ENCODE assay signal across 31 mouse cellular contexts in the genomic region with DNA sequence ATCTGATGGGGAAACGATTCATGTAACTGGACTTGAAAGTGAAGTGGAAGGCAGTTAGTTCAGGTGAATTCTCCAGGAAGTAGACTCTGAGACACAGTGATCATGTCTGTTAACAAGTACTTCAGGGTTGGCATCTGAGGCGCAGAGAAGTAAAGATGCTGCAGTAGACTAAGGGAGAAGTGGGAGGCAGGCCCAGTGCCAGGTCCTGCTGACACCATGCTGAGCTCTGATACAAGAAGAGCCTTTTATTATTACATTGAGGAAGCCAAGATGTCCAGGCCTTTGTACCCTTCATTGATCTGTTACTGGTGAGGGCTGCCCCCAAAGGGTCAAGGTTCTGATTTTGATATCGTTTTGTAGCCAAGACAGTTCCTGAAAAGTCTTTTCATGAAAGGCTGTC.
DNase-seq lines count a peak whose midpoint lies in the region; ATAC-seq and TF ChIP-seq lines count a peak whose summit lies in the region.
"Had no signal": no experiment of that assay in that cellular context is flagged by ENCODE, and none has a peak within 500 bp of the region (broad histone marks: within the 10 kb centered on the region; RNA-seq: fewer than 3 reads in every experiment).

No protein-coding gene starts in this region.

- H3K36me3 ChIP-seq in forebrain, postnatal 0 days (ENCODE audit: insufficient read depth) = no peaks in the 10 kb centered on the region
- H3K36me3 ChIP-seq: embryonic facial prominence, embryonic 10.5 days; embryonic facial prominence, embryonic 13.5 days; forebrain, embryonic 12.5 days; forebrain, embryonic 15.5 days; G1E; heart, embryonic 10.5 days; heart, embryonic 13.5 days had no signal

- 65% methylated on average over 3 of the region's 3 CpGs for WGBS in cerebellum, adult 2 months
- 84% methylated on average over 3 of the region's 3 CpGs for WGBS in forebrain, postnatal 0 days

- H3K9ac ChIP-seq in forebrain, postnatal 0 days = no peak overlapping the region
- H3K9ac ChIP-seq: embryonic facial prominence, embryonic 13.5 days; forebrain, embryonic 12.5 days; forebrain, embryonic 15.5 days; heart, embryonic 13.5 days; hindbrain, embryonic 14.5 days had no signal

- no peak overlapping the region for H3K27ac ChIP-seq in cerebellum, adult 2 months (ENCODE audit: insufficient read depth, low read length)
- H3K27ac ChIP-seq in forebrain, postnatal 0 days (ENCODE audit: low read depth, low read length) = no peak overlapping the region
- H3K27ac ChIP-seq: embryonic facial prominence, embryonic 10.5 days; embryonic facial prominence, embryonic 13.5 days; forebrain, embryonic 12.5 days; forebrain, embryonic 15.5 days; heart, adult 2 months; heart, embryonic 10.5 days; heart, embryonic 13.5 days; hindbrain, embryonic 14.5 days; hindbrain, postnatal 0 days had no signal

- no peak overlapping the region for H3K4me3 ChIP-seq in cerebellum, adult 2 months (replicated peaks; ENCODE audit: insufficient read depth, low read depth, low read length)
- no peak overlapping the region for H3K4me3 ChIP-seq in forebrain, postnatal 0 days (ENCODE audit: low read depth, low read length)
- H3K4me3 ChIP-seq: embryonic facial prominence, embryonic 10.5 days; embryonic facial prominence, embryonic 13.5 days; erythroblast, embryonic 14.5 days; forebrain, embryonic 12.5 days; forebrain, embryonic 15.5 days; heart, adult 2 months; heart, embryonic 10.5 days; heart, embryonic 13.5 days had no signal

- H3K4me2 ChIP-seq in forebrain, postnatal 0 days (ENCODE audit: low read depth) = no peak overlapping the region
- H3K4me2 ChIP-seq: embryonic facial prominence, embryonic 13.5 days; forebrain, embryonic 12.5 days; forebrain, embryonic 15.5 days; heart, embryonic 13.5 days; hindbrain, embryonic 14.5 days had no signal

- H3K4me1 ChIP-seq in cerebellum, adult 2 months (ENCODE audit: control insufficient read depth, insufficient read depth, low read length) = no peaks in the 10 kb centered on the region
- H3K4me1 ChIP-seq in forebrain, postnatal 0 days (ENCODE audit: insufficient read depth) = no peaks in the 10 kb centered on the region
- H3K4me1 ChIP-seq: embryonic facial prominence, embryonic 10.5 days; embryonic facial prominence, embryonic 13.5 days; forebrain, embryonic 12.5 days; forebrain, embryonic 15.5 days; heart, embryonic 10.5 days; heart, embryonic 13.5 days had no signal

- ATAC-seq in cerebellum, adult (ENCODE audit: insufficient number of reproducible peaks, low FRiP score, low TSS enrichment) = 0 out of 2 replicates have a peak, but pooled peaks have one; percentile 20
- no peak for ATAC-seq in forebrain, postnatal 0 days
- ATAC-seq: forebrain, embryonic 15.5 days; hindbrain, postnatal 0 days; inflammation-experienced regulatory T-cells, adult 6 months; intestine, embryonic 16.5 days; Patski had no signal

- DNase-seq in cerebellum, adult 8-10 months = no peak
- DNase-seq in cerebellum, adult 2 months = peak; percentile 18 to 29
- DNase-seq in cerebellum, postnatal 4 days (ENCODE audit: low spot score in 2 of 2) = no peak
- DNase-seq in brain, adult 2 months (ENCODE audit: low read depth, low spot score) = peak; percentile 30
- peak; percentile 40 to 47 for DNase-seq in cerebellum, postnatal 14 days
- no peak for DNase-seq in layer of hippocampus, adult 9-10 months (ENCODE audit: low spot score)
- no peak for DNase-seq in forebrain, postnatal 0 days
- DNase-seq: adrenal gland, postnatal 10 days; adrenal gland, postnatal 36 days; embryo, embryonic 11 days; gastrocnemius, postnatal 10 days; gastrocnemius, postnatal 36 days; heart, adult 2 months; heart, postnatal 14 days; heart, postnatal 4 days; kidney, adult 18-20 months had no signal

- no peak for TF ChIP-seq POLR2A in cerebellum, adult 2 months (IDR thresholded peaks at IDR 0.05; ENCODE audit: borderline replicate concordance, insufficient read depth, low read length)

- no peak for TF ChIP-seq CTCF in cerebellum, adult 2 months (IDR thresholded peaks at IDR 0.05; ENCODE audit: borderline replicate concordance, insufficient read depth, low read depth, low read length)
- TF ChIP-seq CTCF in forebrain, postnatal 0 days (IDR thresholded peaks at IDR 0.05; ENCODE audit: low read depth) = no peak

- H3K9me3 ChIP-seq in forebrain, postnatal 0 days (ENCODE audit: low read length) = no peaks in the 10 kb centered on the region
- H3K9me3 ChIP-seq: embryonic facial prominence, embryonic 10.5 days; embryonic facial prominence, embryonic 13.5 days; forebrain, embryonic 12.5 days; forebrain, embryonic 15.5 days; heart, embryonic 10.5 days; heart, embryonic 13.5 days had no signal

- no peaks in the 10 kb centered on the region for H3K27me3 ChIP-seq in cerebellum, adult 2 months (ENCODE audit: control insufficient read depth, insufficient read depth, low read length)
- H3K27me3 ChIP-seq in forebrain, postnatal 0 days (ENCODE audit: insufficient read depth, low read length) = no peaks in the 10 kb centered on the region
- H3K27me3 ChIP-seq: CH12.LX; embryonic facial prominence, embryonic 13.5 days; forebrain, embryonic 12.5 days; forebrain, embryonic 15.5 days; heart, embryonic 13.5 days; Patski had no signal

Comparison
In these comparisons a context has a peak if more than half of its experiments do, and no peak if none do; other contexts are left out.
1. DNase-seq: peak in cerebellum, adult 2 months (2 of 2), brain, adult 2 months (single experiment) and cerebellum, postnatal 14 days (2 of 2); none in cerebellum, adult 8-10 months (single experiment), cerebellum, postnatal 4 days (0 of 2), layer of hippocampus, adult 9-10 months (single experiment) and forebrain, postnatal 0 days (single experiment).